Mouse (Mus musculus): ENCODE data around the gene Tmem97.

GRCm38 (mm10) chr11:78509148-78509547 lies 41.4 kb downstream of the Tmem97 start:
- TF ChIP-seq CTCF (IDR thresholded peaks at IDR 0.05; ENCODE audit: insufficient read depth, low read length), result peak; percentile 47
- no peak for TF ChIP-seq POLR2A (IDR thresholded peaks at IDR 0.05; ENCODE audit: borderline replicate concordance, extremely low read depth, low read depth, low read length)
